Mouse (Mus musculus): ENCODE data around the gene Abcb7. TPM values are rescaled to one million over a fixed set of nuclear protein-coding genes. Genes with fewer than 3 reads are reported as not detected.
"Not testable (repeated sequence)": the region's sequence is repeated elsewhere in the genome, so short reads cannot be mapped to it uniquely, and the experiment has no call there.

Gene Abcb7
- total RNA-seq, 1 experiment: 37.7 TPM

GRCm38 (mm10) chrX:104397526-104397925, 16.1 kb downstream of the Abcb7 start:
- DNase-seq (ENCODE audit: low read depth, low spot score): no peak
- TF ChIP-seq CHD2 (IDR thresholded peaks at IDR 0.05; ENCODE audit: low read depth, low read length): no peak
- no peak for TF ChIP-seq HCFC1 (IDR thresholded peaks at IDR 0.05; ENCODE audit: borderline replicate concordance, insufficient read depth, low read length)
- no peak for TF ChIP-seq ZNF384 (IDR thresholded peaks at IDR 0.05; ENCODE audit: low read depth, low read length)
- TF ChIP-seq MAFK (IDR thresholded peaks at IDR 0.05; ENCODE audit: insufficient read depth, low read depth, low read length): no peak
- TF ChIP-seq ZC3H11A (IDR thresholded peaks at IDR 0.05; ENCODE audit: borderline replicate concordance, low read depth, low read length): no peak

GRCm38 (mm10) chrX:104359686-104360085, 54.0 kb downstream of the Abcb7 start:
- Histone ChIP-seq H3K27ac (ENCODE audit: insufficient read depth, low read depth, low read length, poor library complexity, severe bottlenecking) (no peak overlapping the region), H3K4me3 (ENCODE audit: insufficient read depth in 1 of 2, low read depth in 1 of 2, low read length in 2 of 2, poor library complexity in 1 of 2, severe bottlenecking in 1 of 2) (no peak overlapping the region), H3K9me3 (ENCODE audit: control insufficient read depth, insufficient read depth, low read depth, low read length) (no peaks in the 10 kb centered on the region), H3K4me1 (ENCODE audit: control insufficient read depth in 2 of 2, insufficient read depth in 2 of 2, low read length in 2 of 2, poor library complexity in 1 of 2) (no peaks in the 10 kb centered on the region), H3K9ac (ENCODE audit: insufficient read depth, low read depth, low read length, poor library complexity, severe bottlenecking) (no peak overlapping the region), H3K36me3 (ENCODE audit: control insufficient read depth, insufficient read depth, low read length, poor library complexity, severe bottlenecking) (no peaks in the 10 kb centered on the region)
- in situ Hi-C loops (cut with MboI; ENCODE audit: low sequenced_read_pairs in 2 of 2, unreplicated experiment in 2 of 2): no loop called here
- no peak for TF ChIP-seq ZNF384 (IDR thresholded peaks at IDR 0.05; ENCODE audit: low read depth, low read length)
- TF ChIP-seq CHD2 (IDR thresholded peaks at IDR 0.05; ENCODE audit: low read depth, low read length): no peak
- no peak for TF ChIP-seq ZC3H11A (IDR thresholded peaks at IDR 0.05; ENCODE audit: borderline replicate concordance, low read depth, low read length)
- no peak for TF ChIP-seq MAFK (IDR thresholded peaks at IDR 0.05; ENCODE audit: insufficient read depth, low read depth, low read length)
- no peak for TF ChIP-seq HCFC1 (IDR thresholded peaks at IDR 0.05; ENCODE audit: borderline replicate concordance, insufficient read depth, low read length)
- no peak for DNase-seq (ENCODE audit: low read depth, low spot score)

More at GRCm38 (mm10) chrX:104397526-104397925, 16.1 kb downstream of the Abcb7 start:
- in situ Hi-C loops (cut with MboI; ENCODE audit: low sequenced_read_pairs in 2 of 2, unreplicated experiment in 2 of 2): no loop called here
- H3K9me3 ChIP-seq (ENCODE audit: control insufficient read depth, insufficient read depth, low read depth, low read length): no peaks in the 10 kb centered on the region
- H3K4me3 ChIP-seq (ENCODE audit: insufficient read depth in 1 of 2, low read depth in 1 of 2, low read length in 2 of 2, poor library complexity in 1 of 2, severe bottlenecking in 1 of 2): no peak overlapping the region
- no peak overlapping the region for H3K9ac ChIP-seq (ENCODE audit: insufficient read depth, low read depth, low read length, poor library complexity, severe bottlenecking)
- no peaks in the 10 kb centered on the region for H3K36me3 ChIP-seq (ENCODE audit: control insufficient read depth, insufficient read depth, low read length, poor library complexity, severe bottlenecking)
- H3K27ac ChIP-seq (ENCODE audit: insufficient read depth, low read depth, low read length, poor library complexity, severe bottlenecking): no peak overlapping the region
- no peaks in the 10 kb centered on the region for H3K4me1 ChIP-seq (ENCODE audit: control insufficient read depth in 2 of 2, insufficient read depth in 2 of 2, low read length in 2 of 2, poor library complexity in 1 of 2)

- TF ChIP-seq ZC3H11A (IDR thresholded peaks at IDR 0.05; ENCODE audit: borderline replicate concordance, low read depth, low read length) (no peak), HCFC1 (IDR thresholded peaks at IDR 0.05; ENCODE audit: borderline replicate concordance, insufficient read depth, low read length) (no peak), CHD2 (IDR thresholded peaks at IDR 0.05; ENCODE audit: low read depth, low read length) (no peak), ZNF384 (IDR thresholded peaks at IDR 0.05; ENCODE audit: low read depth, low read length) (no peak), MAFK (IDR thresholded peaks at IDR 0.05; ENCODE audit: insufficient read depth, low read depth, low read length) (no peak)
- no peak for DNase-seq (ENCODE audit: low read depth, low spot score)
- in situ Hi-C loops (cut with MboI; ENCODE audit: low sequenced_read_pairs in 2 of 2, unreplicated experiment in 2 of 2): no loop called here
These were observed 57.8 kb downstream of the Abcb7 start for GRCm38 (mm10) chrX:104355842-104356241.

GRCm38 (mm10) chrX:104348146-104348545, 65.5 kb downstream of the Abcb7 start:
- H3K9me3 ChIP-seq (ENCODE audit: control insufficient read depth, insufficient read depth, low read depth, low read length); in situ Hi-C loops (cut with MboI; ENCODE audit: low sequenced_read_pairs in 2 of 2, unreplicated experiment in 2 of 2); H3K4me3 ChIP-seq (ENCODE audit: insufficient read depth in 1 of 2, low read depth in 1 of 2, low read length in 2 of 2, poor library complexity in 1 of 2, severe bottlenecking in 1 of 2); H3K4me1 ChIP-seq (ENCODE audit: control insufficient read depth in 2 of 2, insufficient read depth in 2 of 2, low read length in 2 of 2, poor library complexity in 1 of 2); DNase-seq (ENCODE audit: low read depth, low spot score); H3K36me3 ChIP-seq (ENCODE audit: control insufficient read depth, insufficient read depth, low read length, poor library complexity, severe bottlenecking); H3K9ac ChIP-seq (ENCODE audit: insufficient read depth, low read depth, low read length, poor library complexity, severe bottlenecking); H3K27ac ChIP-seq (ENCODE audit: insufficient read depth, low read depth, low read length, poor library complexity, severe bottlenecking): not testable (repeated sequence)

More at GRCm38 (mm10) chrX:104355842-104356241, 57.8 kb downstream of the Abcb7 start:
- H3K4me1 ChIP-seq (ENCODE audit: control insufficient read depth in 2 of 2, insufficient read depth in 2 of 2, low read length in 2 of 2, poor library complexity in 1 of 2): no peaks in the 10 kb centered on the region
- H3K36me3 ChIP-seq (ENCODE audit: control insufficient read depth, insufficient read depth, low read length, poor library complexity, severe bottlenecking): no peaks in the 10 kb centered on the region
- H3K9ac ChIP-seq (ENCODE audit: insufficient read depth, low read depth, low read length, poor library complexity, severe bottlenecking): no peak overlapping the region
- no peak overlapping the region for H3K27ac ChIP-seq (ENCODE audit: insufficient read depth, low read depth, low read length, poor library complexity, severe bottlenecking)
- H3K9me3 ChIP-seq (ENCODE audit: control insufficient read depth, insufficient read depth, low read depth, low read length): no peaks in the 10 kb centered on the region
- H3K4me3 ChIP-seq (ENCODE audit: insufficient read depth in 1 of 2, low read depth in 1 of 2, low read length in 2 of 2, poor library complexity in 1 of 2, severe bottlenecking in 1 of 2): no peak overlapping the region

GRCm38 (mm10) chrX:104291721-104292120, 121.9 kb downstream of the Abcb7 start:
- TF ChIP-seq ZNF384 (IDR thresholded peaks at IDR 0.05; ENCODE audit: low read depth, low read length): no peak
- no peak for TF ChIP-seq ZC3H11A (IDR thresholded peaks at IDR 0.05; ENCODE audit: borderline replicate concordance, low read depth, low read length)
- no peak for TF ChIP-seq CHD2 (IDR thresholded peaks at IDR 0.05; ENCODE audit: low read depth, low read length)
- TF ChIP-seq MAFK (IDR thresholded peaks at IDR 0.05; ENCODE audit: insufficient read depth, low read depth, low read length): no peak
- no peak for TF ChIP-seq HCFC1 (IDR thresholded peaks at IDR 0.05; ENCODE audit: borderline replicate concordance, insufficient read depth, low read length)
- in situ Hi-C loops (cut with MboI; ENCODE audit: low sequenced_read_pairs in 2 of 2, unreplicated experiment in 2 of 2): no loop called here
- no peaks in the 10 kb centered on the region for H3K36me3 ChIP-seq (ENCODE audit: control insufficient read depth, insufficient read depth, low read length, poor library complexity, severe bottlenecking)
- no peak overlapping the region for H3K4me3 ChIP-seq (ENCODE audit: insufficient read depth in 1 of 2, low read depth in 1 of 2, low read length in 2 of 2, poor library complexity in 1 of 2, severe bottlenecking in 1 of 2)
- no peaks in the 10 kb centered on the region for H3K4me1 ChIP-seq (ENCODE audit: control insufficient read depth in 2 of 2, insufficient read depth in 2 of 2, low read length in 2 of 2, poor library complexity in 1 of 2)
- no peak for DNase-seq (ENCODE audit: low read depth, low spot score)
- H3K27ac ChIP-seq (ENCODE audit: insufficient read depth, low read depth, low read length, poor library complexity, severe bottlenecking): no peak overlapping the region
- H3K9me3 ChIP-seq (ENCODE audit: control insufficient read depth, insufficient read depth, low read depth, low read length): no peaks in the 10 kb centered on the region
- no peak overlapping the region for H3K9ac ChIP-seq (ENCODE audit: insufficient read depth, low read depth, low read length, poor library complexity, severe bottlenecking)

Measured in ES-E14 (cell line).